Mouse (Mus musculus) MEL (cell line): Measurements from ENCODE around the gene Klhl3. TPM values are rescaled to one million over a fixed set of nuclear protein-coding genes. Genes with fewer than 3 reads are reported as not detected.

Source experiments
- DNase-seq: peaks from one replicate; pipeline ENCODE4 v3.0.0; 2011; ENCODE audit warnings: low read depth, low spot score
- H3K27ac ChIP-seq: 2 replicates; pipeline ENCODE4 v1.5.1; 2012; ENCODE audit warnings: low read depth, mild to moderate bottlenecking, control low read depth, low read length, moderate library complexity; ENCODE audit not compliant: control insufficient read depth
- H3K27me3 ChIP-seq, 2 experiments: fragments of 150-350 bp in 1 of 2; sonication (generic) in 1 of 2; 2 replicates each; pipeline ENCODE4 v1.6.1; 2012; ENCODE audit warnings: low read length in 2 of 2, mild to moderate bottlenecking in 2 of 2, improper control_type of control experiment in 1 of 2, moderate library complexity in 1 of 2; ENCODE audit not compliant: insufficient read depth in 2 of 2, control insufficient read depth in 1 of 2
- H3K36me3 ChIP-seq, 2 experiments: 2 replicates each; pipeline ENCODE4 v1.6.1; 2012 to 2014; ENCODE audit warnings: low read length in 2 of 2, improper control_type of control experiment in 1 of 2, inconsistent platforms in 1 of 2, mild to moderate bottlenecking in 1 of 2; ENCODE audit not compliant: insufficient read depth in 2 of 2, control insufficient read depth in 1 of 2
- H3K4me1 ChIP-seq, 2 experiments: fragments of 150-350 bp in 1 of 2; sonication (generic) in 1 of 2; 2 replicates each; pipeline ENCODE4 v1.6.1; 2012; ENCODE audit warnings: low read length in 2 of 2, improper control_type of control experiment in 1 of 2, mild to moderate bottlenecking in 1 of 2; ENCODE audit not compliant: insufficient read depth in 2 of 2, control insufficient read depth in 1 of 2
- H3K4me3 ChIP-seq, 2 experiments: fragments of 150-350 bp in 1 of 2; sonication (generic) in 1 of 2; 2 replicates each; pipeline ENCODE4 v1.5.1; 2012; ENCODE audit warnings: low read depth in 2 of 2, low read length in 2 of 2, mild to moderate bottlenecking in 2 of 2, moderate library complexity in 2 of 2, control low read depth in 1 of 2, improper control_type of control experiment in 1 of 2; ENCODE audit not compliant: control insufficient read depth in 1 of 2, insufficient read depth in 1 of 2
- H3K79me2 ChIP-seq: 2 replicates; pipeline ENCODE4 v1.6.1; 2012; ENCODE audit warnings: mild to moderate bottlenecking, low read length, moderate library complexity; ENCODE audit not compliant: control insufficient read depth, poor library complexity, insufficient read depth
- H3K9ac ChIP-seq: 2 replicates; pipeline ENCODE4 v1.6.1; 2012; ENCODE audit warnings: low read depth, mild to moderate bottlenecking, control low read depth, low read length, moderate library complexity; ENCODE audit not compliant: control insufficient read depth, poor library complexity, severe bottlenecking
- H3K9me3 ChIP-seq: fragments of 150-350 bp; sonication (generic); replicated peaks from 2 replicates; pipeline ENCODE4 v1.6.1; 2012; ENCODE audit warnings: mild to moderate bottlenecking, low read length, improper control_type of control experiment, moderate library complexity; ENCODE audit not compliant: insufficient read depth
- BHLHE40 ChIP-seq: IDR thresholded peaks from 2 replicates; pipeline ENCODE4 v1.6.1; 2012; ENCODE audit warnings: low read depth, mild to moderate bottlenecking, inconsistent platforms, low read length, improper control_type of control experiment, borderline replicate concordance
- CHD2 ChIP-seq: IDR thresholded peaks from 2 replicates; pipeline ENCODE4 v1.6.1; 2011; ENCODE audit warnings: low read length, improper control_type of control experiment
- CTCF ChIP-seq, 3 experiments: IDR thresholded peaks in 2 of 3; conservative IDR thresholded peaks in 1 of 3; 2 replicates each; pipeline ENCODE4 v1.5.1; 2011 to 2012; ENCODE audit warnings: low read length in 3 of 3, low read depth in 2 of 3, mild to moderate bottlenecking in 2 of 3, improper control_type of control experiment in 1 of 3, inconsistent platforms in 1 of 3, mixed read lengths in 1 of 3, moderate library complexity in 1 of 3; ENCODE audit not compliant: control insufficient read depth in 1 of 3, insufficient read depth in 1 of 3, poor library complexity in 1 of 3, severe bottlenecking in 1 of 3
- E2F4 ChIP-seq: IDR thresholded peaks from 2 replicates; pipeline ENCODE4 v1.6.1; 2011; ENCODE audit warnings: low read depth, low read length, improper control_type of control experiment, borderline replicate concordance
- EP300 ChIP-seq, 2 experiments: IDR thresholded peaks; 2 replicates each; pipeline ENCODE4 v1.6.1; 2011; ENCODE audit warnings: improper control_type of control experiment in 2 of 2, low read length in 2 of 2, low read depth in 1 of 2, mild to moderate bottlenecking in 1 of 2
- ETS1 ChIP-seq: IDR thresholded peaks from 2 replicates; pipeline ENCODE4 v1.6.1; 2012; ENCODE audit warnings: low read depth, mild to moderate bottlenecking, inconsistent platforms, low read length, improper control_type of control experiment, moderate library complexity
- KAT2A ChIP-seq: conservative IDR thresholded peaks from 2 replicates; pipeline ENCODE4 v1.6.1; 2012; ENCODE audit warnings: low read depth, low read length, improper control_type of control experiment, inconsistent platforms
- MAFK ChIP-seq: IDR thresholded peaks from 2 replicates; pipeline ENCODE4 v1.6.1; 2011; ENCODE audit warnings: low read depth, mild to moderate bottlenecking, low read length, improper control_type of control experiment, borderline replicate concordance
- MAX ChIP-seq: IDR thresholded peaks from 2 replicates; pipeline ENCODE4 v1.6.1; 2011; ENCODE audit warnings: low read length, improper control_type of control experiment
- MAZ ChIP-seq: IDR thresholded peaks from 2 replicates; pipeline ENCODE4 v1.6.1; 2012; ENCODE audit warnings: low read depth, mild to moderate bottlenecking, inconsistent platforms, low read length, improper control_type of control experiment
- MEF2A ChIP-seq: IDR thresholded peaks from 2 replicates; pipeline ENCODE4 v1.6.1; 2014; ENCODE audit warnings: low read depth, mild to moderate bottlenecking, inconsistent platforms, low read length, improper control_type of control experiment; ENCODE audit not compliant: poor library complexity, insufficient replicate concordance, severe bottlenecking; ENCODE audit errors: extremely low read depth
- MXI1 ChIP-seq: IDR thresholded peaks from 2 replicates; pipeline ENCODE4 v1.6.1; 2011; ENCODE audit warnings: mild to moderate bottlenecking, low read depth, low read length, improper control_type of control experiment
- MYB ChIP-seq: IDR thresholded peaks from 2 replicates; pipeline ENCODE4 v1.6.1; 2011; ENCODE audit warnings: mild to moderate bottlenecking, low read depth, low read length, improper control_type of control experiment
- MYC ChIP-seq: IDR thresholded peaks from 2 replicates; pipeline ENCODE4 v1.6.1; 2011; ENCODE audit warnings: low read depth, mild to moderate bottlenecking, low read length, improper control_type of control experiment, moderate library complexity
- NRF1 ChIP-seq: IDR thresholded peaks from 2 replicates; pipeline ENCODE4 v1.6.1; 2014; ENCODE audit warnings: low read depth, mild to moderate bottlenecking, inconsistent platforms, low read length, improper control_type of control experiment, moderate library complexity; ENCODE audit not compliant: poor library complexity, insufficient read depth, severe bottlenecking
- POLR2AphosphoS2 ChIP-seq: IDR thresholded peaks from 2 replicates; pipeline ENCODE4 v1.6.1; 2011; ENCODE audit warnings: low read length, improper control_type of control experiment
- SIN3A ChIP-seq: IDR thresholded peaks from 2 replicates; pipeline ENCODE4 v1.6.1; 2012; ENCODE audit warnings: low read length, improper control_type of control experiment, inconsistent platforms
- SMC3 ChIP-seq: IDR thresholded peaks from 2 replicates; pipeline ENCODE4 v1.6.1; 2011; ENCODE audit warnings: low read depth, low read length, improper control_type of control experiment
- TAL1 ChIP-seq: IDR thresholded peaks from 2 replicates; pipeline ENCODE4 v1.6.1; 2012; ENCODE audit warnings: mild to moderate bottlenecking, inconsistent platforms, low read length, moderate library complexity, mixed read lengths
- TCF12 ChIP-seq: IDR thresholded peaks from 2 replicates; pipeline ENCODE4 v1.6.1; 2014; ENCODE audit warnings: low read depth, mild to moderate bottlenecking, inconsistent platforms, low read length, improper control_type of control experiment, moderate library complexity
- UBTF ChIP-seq: IDR thresholded peaks from 2 replicates; pipeline ENCODE4 v1.6.1; 2012; ENCODE audit warnings: low read depth, mild to moderate bottlenecking, inconsistent platforms, low read length, improper control_type of control experiment, moderate library complexity, borderline replicate concordance; ENCODE audit not compliant: insufficient read depth
- USF2 ChIP-seq, 2 experiments: IDR thresholded peaks; 2 replicates each; pipeline ENCODE4 v1.6.1; 2011 to 2012; ENCODE audit warnings: improper control_type of control experiment in 2 of 2, low read length in 2 of 2, borderline replicate concordance in 1 of 2, inconsistent platforms in 1 of 2, low read depth in 1 of 2, mild to moderate bottlenecking in 1 of 2; ENCODE audit not compliant: insufficient read depth in 1 of 2
- ZC3H11A ChIP-seq: IDR thresholded peaks from 2 replicates; pipeline ENCODE4 v1.6.1; 2012; ENCODE audit warnings: low read depth, mild to moderate bottlenecking, inconsistent platforms, low read length, improper control_type of control experiment
- ZKSCAN1 ChIP-seq: IDR thresholded peaks from 2 replicates; pipeline ENCODE4 v1.6.1; 2012; ENCODE audit warnings: low read depth, mild to moderate bottlenecking, inconsistent platforms, low read length, improper control_type of control experiment, moderate library complexity
- ZNF384 ChIP-seq: IDR thresholded peaks from 2 replicates; pipeline ENCODE4 v1.6.1; 2012; ENCODE audit warnings: low read depth, mild to moderate bottlenecking, inconsistent platforms, low read length, improper control_type of control experiment
- polyA plus RNA-seq, 2 experiments: library from polyadenylated mRNA; stranded (reverse) in 1 of 2; unstranded in 1 of 2; fragments of >175 nt in 1 of 2; fragments of >200 nt in 1 of 2; gene quantifications; 2 replicates each; pipeline versions ENCODE4 v1.2.1 to v1.2.4; 2012; ENCODE audit warnings: low replicate concordance in 2 of 2, low read depth in 1 of 2; ENCODE audit not compliant: insufficient read length in 2 of 2, insufficient read depth in 1 of 2, missing spikeins in 1 of 2
- total RNA-seq: library from RNA; depleted of rRNA; stranded (reverse); fragments of 300-350 nt; gene quantifications from 2 replicates; pipeline ENCODE4 v1.2.3, GENCODE M21; 2012

Gene Klhl3
- total and polyA plus RNA-seq, 3 experiments: 0.01 TPM; not detected in 2

- H3K27me3 ChIP-seq: no peaks in the 10 kb centered on the region
- no peak overlapping the region for H3K9ac ChIP-seq
- no peak overlapping the region for H3K27ac ChIP-seq
- H3K4me3 ChIP-seq: no peak overlapping the region
- H3K4me1 ChIP-seq: no peaks in the 10 kb centered on the region
- no peaks in the 10 kb centered on the region for H3K9me3 ChIP-seq
- TF ChIP-seq MAX (no peak), MYB (no peak), POLR2AphosphoS2 (no peak), EP300 (IDR thresholded peaks at IDR 0.05; ENCODE audit: low read depth in 1 of 2, low read length in 2 of 2) (no peak), SMC3 (no peak), MYC (no peak), MXI1 (no peak), TAL1 (no peak), NRF1 (no peak), SIN3A (no peak), MAFK (no peak), E2F4 (no peak), KAT2A (no peak), CTCF (IDR thresholded peaks at IDR 0.05 in 2 of 3, conservative IDR thresholded peaks at IDR 0.05 in 1 of 3; ENCODE audit: control insufficient read depth in 1 of 3, insufficient read depth in 1 of 3, low read depth in 2 of 3, low read length in 3 of 3, poor library complexity in 1 of 3, severe bottlenecking in 1 of 3) (no peak), TCF12 (no peak), CHD2 (no peak), MAZ (no peak), ZC3H11A (no peak), BHLHE40 (no peak)
- H3K79me2 ChIP-seq: no peaks in the 10 kb centered on the region
- H3K36me3 ChIP-seq: no peaks in the 10 kb centered on the region
- DNase-seq: no peak
Observed at GRCm38 (mm10) chr13:58001792-58002191, 111.6 kb downstream of the Klhl3 start.

DNA sequence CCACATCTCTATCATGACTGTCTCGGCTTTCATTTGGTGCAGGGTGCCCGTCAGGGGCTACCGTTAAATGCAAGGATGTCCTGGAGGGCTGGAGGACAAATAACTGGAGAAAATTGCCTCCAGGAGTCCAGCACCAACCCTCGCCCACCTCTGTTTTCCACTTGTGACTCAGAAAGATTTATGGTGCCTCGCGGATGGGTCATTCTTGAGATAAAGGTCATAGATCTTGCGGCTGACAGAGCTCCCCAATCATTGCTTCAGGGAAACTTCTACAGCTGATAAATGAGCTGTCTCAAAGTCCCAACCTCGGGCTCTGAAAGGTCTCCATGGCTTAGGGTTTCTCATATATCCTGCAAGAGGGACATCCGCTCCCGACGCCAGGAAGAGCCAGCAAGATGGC, 116.9 kb downstream of the Klhl3 start:
- Histone ChIP-seq H3K36me3 (no peaks in the 10 kb centered on the region), H3K4me1 (no peaks in the 10 kb centered on the region), H3K79me2 (no peaks in the 10 kb centered on the region), H3K4me3 (no peak overlapping the region), H3K9ac (no peak overlapping the region), H3K27me3 (no peaks in the 10 kb centered on the region), H3K27ac (no peak overlapping the region), H3K9me3 (no peaks in the 10 kb centered on the region)
- TF ChIP-seq ZNF384 (no peak), MAZ (no peak), SMC3 (no peak), EP300 (IDR thresholded peaks at IDR 0.05; ENCODE audit: low read depth in 1 of 2, low read length in 2 of 2) (no peak), UBTF (no peak), NRF1 (no peak), TAL1 (no peak), ZKSCAN1 (no peak), TCF12 (no peak), ETS1 (no peak), MXI1 (no peak), MEF2A (no peak), SIN3A (no peak), USF2 (IDR thresholded peaks at IDR 0.05; ENCODE audit: borderline replicate concordance in 1 of 2, insufficient read depth in 1 of 2, low read depth in 1 of 2, low read length in 2 of 2) (no peak), CHD2 (no peak), MYB (no peak)
- DNase-seq: no peak
